Mouse (Mus musculus) testis, postnatal 10 days (tissue): ENCODE results near the gene Eif3b.
"Not testable (repeated sequence)": the region's sequence is repeated elsewhere in the genome, so short reads cannot be mapped to it uniquely, and the experiment has no call there.

ENCODE experiments used
- DNase-seq: peaks from one replicate; pipeline ENCODE4 v3.0.0; 2021; ENCODE audit warnings: low spot score

The Eif3b gene

GRCm38 (mm10) chr5:140396166-140396940, 22.8 kb upstream of the Eif3b start:
- peak; percentile 60 for DNase-seq

GRCm38 (mm10) chr5:140402640-140403270, 16.4 kb upstream of the Eif3b start:
- DNase-seq = no peak

GRCm38 (mm10) chr5:140405126-140405525, 14.0 kb upstream of the Eif3b start:
- no peak for DNase-seq

- DNase-seq = no peak
Measured at GRCm38 (mm10) chr5:140406666-140407065, 12.5 kb upstream of the Eif3b start.

- DNase-seq = no peak
Measured at GRCm38 (mm10) chr5:140408801-140409200, 10.3 kb upstream of the Eif3b start.

- DNase-seq = peak; percentile 80
Measured at GRCm38 (mm10) chr5:140411339-140411738, 7.8 kb upstream of the Eif3b start.

GRCm38 (mm10) chr5:140414647-140415046, 4.5 kb upstream of the Eif3b start:
- DNase-seq = no peak

- DNase-seq = no peak
Measured at GRCm38 (mm10) chr5:140418106-140418488, 1.0 kb upstream of the Eif3b start.

- DNase-seq = no peak
Measured at GRCm38 (mm10) chr5:140419442-140420080, 433 bp downstream of the Eif3b start.

GRCm38 (mm10) chr5:140420616-140421015, 1.5 kb downstream of the Eif3b start:
- no peak for DNase-seq

GRCm38 (mm10) chr5:140425016-140425783, 6.1 kb downstream of the Eif3b start:
- DNase-seq = no peak

- DNase-seq = not testable (repeated sequence)
Measured at GRCm38 (mm10) chr5:140439117-140439516, 20.0 kb downstream of the Eif3b start.

- DNase-seq = no peak
Measured at GRCm38 (mm10) chr5:140441406-140441805, 22.3 kb downstream of the Eif3b start.

GRCm38 (mm10) chr5:140444012-140444411, 24.9 kb downstream of the Eif3b start:
- no peak for DNase-seq

- no peak for DNase-seq
Measured at GRCm38 (mm10) chr5:140445345-140445744, 26.2 kb downstream of the Eif3b start, which contains the start of gene Gm4869. Gene Gm4869, plus strand, starts transcription at chr5:140445645.

GRCm38 (mm10) chr5:140446054-140446453, 26.9 kb downstream of the Eif3b start:
- no peak for DNase-seq

- no peak for DNase-seq
Measured at GRCm38 (mm10) chr5:140454488-140454887, 35.4 kb downstream of the Eif3b start.

GRCm38 (mm10) chr5:140455466-140455865, 36.3 kb downstream of the Eif3b start:
- no peak for DNase-seq

GRCm38 (mm10) chr5:140461476-140461875, 42.3 kb downstream of the Eif3b start:
- no peak for DNase-seq

GRCm38 (mm10) chr5:140463151-140463550, 44.0 kb downstream of the Eif3b start:
- DNase-seq = not testable (repeated sequence)

- no peak for DNase-seq
Measured at GRCm38 (mm10) chr5:140464943-140465342, 45.8 kb downstream of the Eif3b start.

- no peak for DNase-seq
Measured at GRCm38 (mm10) chr5:140472336-140472735, 53.2 kb downstream of the Eif3b start.
